Mouse (Mus musculus) layer of hippocampus, adult 11-12 months (tissue): ENCODE measurements around the gene Prss40.
"Not testable (repeated sequence)": the region's sequence is repeated elsewhere in the genome, so short reads cannot be mapped to it uniquely, and the experiment has no call there.

Experiments
- DNase-seq: peaks from one replicate; pipeline ENCODE4 v3.0.0; 2022; ENCODE audit warnings: low spot score

Prss40 gene

DNA sequence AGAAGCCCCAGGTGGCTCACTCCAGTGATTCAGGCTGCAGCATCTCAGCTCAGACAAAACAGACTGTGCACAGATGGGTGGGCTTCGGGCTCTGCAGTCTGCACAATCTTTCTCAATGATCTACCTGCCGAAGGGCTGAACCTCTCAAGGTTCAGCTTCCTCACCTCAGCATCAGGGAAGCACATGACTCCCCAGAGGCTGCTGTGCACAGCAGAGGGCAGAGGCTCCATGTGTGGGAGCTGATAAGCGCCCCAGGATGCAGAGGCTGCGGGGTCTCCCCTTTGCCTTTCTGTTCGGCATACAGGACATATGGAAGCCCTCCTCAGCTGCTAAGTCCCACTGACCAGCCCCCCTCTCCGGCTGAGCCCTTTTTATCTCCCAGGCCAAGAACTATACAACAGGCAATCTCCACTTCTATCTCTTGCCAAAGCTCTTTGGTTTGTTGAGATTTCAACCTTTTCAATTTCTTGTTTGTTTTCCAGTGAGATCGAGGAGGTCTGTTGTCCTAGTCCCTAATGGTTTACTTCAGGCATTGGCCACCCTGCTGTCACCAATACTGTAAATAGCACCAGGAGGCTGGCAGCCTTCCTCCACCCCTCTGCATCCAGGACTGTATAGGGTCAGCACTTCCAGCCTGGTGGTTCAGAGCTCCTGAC lies 25.6 kb downstream of the Prss40 start, which contains the start of gene Cfc1:
Gene Cfc1, plus strand, starts transcription at position 606 of the 656 bp plus-strand sequence.
- not testable (repeated sequence) for DNase-seq

DNA sequence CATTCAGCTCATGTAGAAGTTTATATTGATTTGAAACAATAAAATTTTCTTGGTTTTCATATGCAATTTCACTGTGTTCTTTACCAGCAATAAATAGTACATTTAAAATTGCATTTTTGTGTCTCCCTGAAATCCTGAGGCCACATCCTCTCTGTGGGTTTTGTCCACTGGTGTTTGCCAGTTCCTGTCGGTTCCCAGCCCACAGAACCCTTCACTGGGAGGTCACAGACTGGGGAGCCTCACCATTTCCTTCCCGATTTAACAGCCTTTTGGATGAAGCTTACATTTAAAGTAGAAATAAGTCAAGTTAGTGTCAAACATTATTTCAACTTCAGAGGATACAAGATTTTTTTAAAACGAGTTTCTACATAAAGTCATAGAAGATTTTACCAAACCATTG lies 26.2 kb downstream of the Prss40 start:
- not testable (repeated sequence) for DNase-seq

DNA sequence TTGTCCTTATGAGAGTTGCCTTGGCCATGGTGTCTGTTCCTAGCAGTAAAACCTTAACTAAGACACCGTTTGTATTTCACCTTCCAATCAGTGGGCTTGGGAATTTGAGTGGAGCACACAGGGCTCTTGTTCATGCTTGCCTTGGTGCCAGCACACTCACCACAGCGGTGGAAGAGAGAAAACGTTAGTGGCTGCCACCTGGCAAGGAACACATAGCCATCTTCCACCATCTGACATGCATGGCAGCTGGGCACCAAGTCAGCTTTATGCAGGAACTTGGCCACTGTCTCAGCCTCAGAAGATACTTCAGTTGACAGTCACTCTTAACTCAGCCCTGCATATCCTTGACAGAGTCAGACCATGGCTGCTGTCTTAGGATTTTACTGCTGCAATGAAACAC lies 37.1 kb downstream of the Prss40 start:
- DNase-seq, result no peak

DNA sequence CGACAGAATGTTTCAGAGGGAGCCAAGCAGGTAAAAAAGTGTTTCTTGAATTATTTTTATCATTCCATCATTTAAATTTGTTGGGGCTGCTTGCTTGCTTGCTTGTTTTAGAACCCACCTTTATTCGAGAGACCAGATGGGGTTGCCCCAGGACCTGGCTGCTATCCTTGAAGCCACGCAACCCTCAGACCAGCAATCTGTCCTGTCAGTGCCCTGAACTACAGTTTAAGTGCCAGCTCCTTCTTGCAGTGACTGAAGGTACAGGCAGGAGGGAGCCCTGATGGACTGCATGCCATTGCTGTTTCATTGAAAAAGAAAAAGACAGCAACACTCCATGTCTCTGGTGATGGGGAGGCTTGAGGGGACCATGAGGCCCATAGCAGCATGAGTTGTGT lies 37.9 kb downstream of the Prss40 start:
- DNase-seq, result no peak

DNA sequence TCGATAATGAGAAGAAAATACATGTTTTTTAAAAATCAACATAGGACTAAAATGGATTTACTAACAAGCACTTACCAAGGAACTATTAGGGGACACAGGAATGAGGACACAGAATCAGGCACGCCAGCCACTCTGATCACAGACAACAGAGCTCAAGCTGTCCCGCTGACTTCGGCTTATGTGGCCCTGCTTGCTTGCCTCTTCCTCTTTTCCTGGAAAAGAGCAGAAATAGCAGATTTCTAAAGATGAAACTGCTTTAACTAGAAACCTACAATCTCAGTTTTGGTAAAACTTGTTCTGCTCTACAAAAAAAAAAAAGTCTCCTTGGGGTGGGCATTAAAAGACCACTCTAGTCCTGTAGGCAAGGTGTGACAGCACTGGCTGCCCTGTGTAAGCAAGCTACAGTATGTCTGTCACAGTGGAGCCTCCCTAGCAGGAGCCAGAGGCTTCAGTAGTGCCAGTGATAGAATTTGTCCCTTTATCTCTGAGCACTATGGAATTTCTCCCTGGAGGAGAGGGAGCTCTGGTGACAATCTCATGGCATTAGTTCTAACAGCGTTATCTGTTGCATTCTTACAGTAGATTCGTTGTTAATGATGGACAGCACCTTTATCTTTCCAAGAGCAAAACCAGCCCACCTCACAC lies 38.4 kb downstream of the Prss40 start:
- DNase-seq, result no peak

DNA sequence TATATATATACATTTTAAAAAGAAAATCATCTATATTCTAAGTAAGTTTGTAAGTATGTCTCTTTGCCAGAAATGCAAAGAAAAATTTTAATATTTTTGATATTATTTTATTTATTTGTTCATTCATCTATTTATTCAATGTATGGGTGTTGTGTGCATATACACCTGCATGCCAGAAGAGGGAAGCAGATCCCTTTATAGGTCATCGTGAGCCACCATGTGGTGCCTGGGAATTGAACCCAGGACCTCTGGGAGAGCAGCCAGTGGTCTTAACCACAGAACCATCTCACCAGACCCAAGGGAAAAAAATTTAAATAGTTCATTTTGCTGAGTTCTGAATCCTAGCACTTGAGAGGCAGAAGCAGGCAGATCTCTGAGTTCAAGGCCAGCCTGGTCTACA lies 42.5 kb downstream of the Prss40 start:
- DNase-seq, result no peak

DNA sequence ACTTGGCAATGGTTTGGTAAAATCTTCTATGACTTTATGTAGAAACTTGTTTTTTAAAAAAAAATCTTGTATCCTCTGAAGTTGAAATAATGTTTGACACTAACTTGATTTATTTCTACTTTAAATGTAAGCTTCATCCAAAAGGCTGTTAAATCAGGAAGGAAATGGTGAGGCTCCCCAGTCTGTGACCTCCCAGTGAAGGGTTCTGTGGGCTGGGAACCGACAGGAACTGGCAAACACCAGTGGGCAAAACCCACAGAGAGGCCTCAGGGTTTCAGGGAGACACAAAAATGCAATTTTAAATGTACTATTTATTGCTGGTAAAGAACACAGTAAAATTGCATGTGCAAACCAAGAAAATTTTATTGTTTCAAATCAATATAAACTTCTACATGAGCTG lies 42.9 kb downstream of the Prss40 start:
- not testable (repeated sequence) for DNase-seq

DNA sequence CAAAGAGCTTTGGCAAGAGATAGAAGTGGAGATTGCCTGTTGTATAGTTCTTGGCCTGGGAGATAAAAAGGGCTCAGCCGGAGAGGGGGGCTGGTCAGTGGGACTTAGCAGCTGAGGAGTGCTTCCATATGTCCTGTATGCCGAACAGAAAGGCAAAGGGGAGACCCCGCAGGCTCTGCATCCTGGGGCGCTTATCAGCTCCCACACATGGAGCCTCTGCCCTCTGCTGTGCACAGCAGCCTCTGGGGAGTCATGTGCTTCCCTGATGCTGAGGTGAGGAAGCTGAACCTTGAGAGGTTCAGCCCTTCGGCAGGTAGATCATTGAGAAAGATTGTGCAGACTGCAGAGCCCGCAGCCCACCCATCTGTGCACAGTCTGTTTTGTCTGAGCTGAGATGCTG lies 43.4 kb downstream of the Prss40 start:
- DNase-seq, result not testable (repeated sequence)

DNA sequence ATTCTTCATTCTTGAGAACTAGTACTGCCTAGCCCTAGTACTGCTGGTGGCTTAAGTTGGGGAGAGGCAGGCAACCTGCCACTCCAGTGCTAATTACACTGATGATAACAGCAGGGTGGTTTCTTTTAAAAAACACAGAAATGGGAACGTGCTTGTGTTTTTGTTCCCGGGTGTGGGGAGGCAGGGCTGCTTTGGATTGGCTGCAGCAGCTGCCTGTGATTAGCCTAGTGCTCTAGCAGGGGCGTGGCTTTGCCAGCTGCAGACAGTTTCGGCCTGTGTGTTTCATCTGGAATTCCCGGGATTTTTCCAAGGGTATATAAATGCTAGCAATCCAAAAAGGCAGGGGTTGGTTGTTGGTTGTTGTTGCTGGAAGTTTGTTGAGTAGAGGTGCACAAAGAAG lies 44.1 kb downstream of the Prss40 start:
- DNase-seq, result no peak

DNA sequence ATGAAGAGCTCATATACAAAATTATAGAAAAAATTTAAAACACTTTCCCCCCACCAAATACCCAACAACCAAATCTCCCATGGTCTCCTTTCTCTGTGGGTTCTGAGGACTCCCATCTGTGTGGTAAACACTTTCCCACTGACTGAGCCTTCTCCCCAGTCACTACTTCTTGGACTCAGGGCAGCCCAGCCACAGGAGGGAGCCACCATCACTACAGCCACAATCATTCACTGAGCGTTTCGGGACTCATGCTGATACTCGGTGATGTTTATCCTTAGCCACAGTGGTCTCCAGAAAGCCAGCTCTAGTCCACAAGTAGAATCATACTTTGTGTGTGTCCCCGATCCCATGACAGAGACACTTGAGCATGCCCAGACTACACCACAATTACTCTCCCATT lies 47.7 kb downstream of the Prss40 start:
- DNase-seq, result no peak

DNA sequence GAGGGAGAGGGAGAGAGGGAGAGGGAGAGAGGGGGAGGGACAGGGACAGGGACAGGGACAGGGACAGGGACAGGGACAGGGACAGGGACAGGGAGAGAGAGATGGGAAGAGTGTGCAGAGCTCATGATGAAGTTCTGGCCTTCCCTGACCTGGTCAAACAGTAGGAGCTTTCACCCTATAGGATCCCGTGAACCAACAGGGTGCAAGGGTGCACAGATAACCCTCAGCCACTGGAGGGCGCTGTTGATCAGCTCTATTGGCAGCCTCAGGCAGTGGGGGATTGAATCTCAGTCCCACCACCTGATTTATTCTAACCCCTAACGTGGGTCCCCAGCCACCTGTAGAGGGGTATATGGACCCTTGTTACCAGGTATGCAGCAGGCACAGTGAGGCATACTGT lies 49.7 kb downstream of the Prss40 start:
- peak; percentile 46 for DNase-seq

DNA sequence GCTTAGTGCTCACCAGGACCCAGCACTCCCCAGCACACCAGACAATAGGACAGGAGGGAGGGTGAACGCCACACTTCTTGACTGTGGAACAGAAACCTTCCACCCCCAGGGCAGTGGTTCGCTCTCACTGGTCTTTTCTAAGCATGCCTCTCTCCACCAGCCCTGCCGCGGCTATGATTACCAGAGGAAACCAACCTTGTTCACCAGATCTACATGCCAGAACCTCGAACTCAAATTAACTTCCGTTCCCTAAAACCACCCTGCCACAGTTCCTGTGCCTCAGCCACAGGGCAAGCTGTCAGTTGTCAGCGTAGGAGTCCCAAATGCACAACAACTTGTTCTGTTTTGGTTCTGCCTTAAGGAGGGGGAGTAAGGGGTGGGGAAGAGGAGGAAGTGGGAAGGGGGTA lies 50.2 kb downstream of the Prss40 start:
- DNase-seq, result peak; percentile 9

DNA sequence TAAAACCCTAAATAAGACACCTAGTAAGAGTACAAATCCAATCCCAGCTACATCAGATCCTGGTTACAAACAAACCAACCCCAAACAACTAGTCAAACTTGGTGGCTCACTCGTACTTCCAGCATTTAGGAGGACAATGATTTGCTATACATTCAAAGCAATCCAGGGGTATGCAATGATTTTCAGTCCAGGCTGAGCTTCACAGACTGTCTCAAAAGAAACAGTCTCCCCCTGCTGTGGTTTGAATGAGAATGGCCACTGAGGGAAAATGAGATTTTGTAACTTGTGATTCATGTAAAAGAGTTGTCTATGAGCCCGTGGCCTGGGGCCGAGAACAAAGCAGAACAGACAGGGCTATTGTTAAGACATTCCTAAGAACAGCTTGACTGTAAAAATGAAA lies 52.8 kb downstream of the Prss40 start:
- no peak for DNase-seq

DNA sequence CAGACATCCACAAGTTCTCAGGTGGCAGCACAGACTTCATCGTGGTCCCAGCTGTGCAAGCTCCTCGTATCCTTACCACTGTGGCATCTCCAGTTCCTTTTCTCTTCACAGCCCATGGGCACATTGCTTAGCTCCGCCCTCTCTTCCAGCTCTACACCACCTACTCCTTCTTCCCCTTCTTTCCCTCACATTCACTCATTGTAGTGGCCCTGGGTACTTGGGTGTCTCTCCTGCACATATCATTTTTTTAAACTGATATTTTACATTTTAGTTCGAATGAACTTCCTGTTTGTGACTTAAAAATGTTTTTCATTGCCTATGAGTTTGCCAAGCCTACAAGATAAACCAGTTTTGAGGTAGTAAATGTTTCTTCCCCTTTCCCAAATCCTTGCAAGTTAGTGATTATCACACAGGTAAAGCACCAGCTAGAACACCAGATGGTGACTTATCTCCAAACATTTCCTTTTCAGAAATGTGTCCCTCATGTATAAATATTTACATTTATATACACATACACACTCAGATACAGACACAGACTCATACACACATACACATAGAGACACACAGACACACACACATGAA lies 54.7 kb downstream of the Prss40 start:
- DNase-seq, result no peak

DNA sequence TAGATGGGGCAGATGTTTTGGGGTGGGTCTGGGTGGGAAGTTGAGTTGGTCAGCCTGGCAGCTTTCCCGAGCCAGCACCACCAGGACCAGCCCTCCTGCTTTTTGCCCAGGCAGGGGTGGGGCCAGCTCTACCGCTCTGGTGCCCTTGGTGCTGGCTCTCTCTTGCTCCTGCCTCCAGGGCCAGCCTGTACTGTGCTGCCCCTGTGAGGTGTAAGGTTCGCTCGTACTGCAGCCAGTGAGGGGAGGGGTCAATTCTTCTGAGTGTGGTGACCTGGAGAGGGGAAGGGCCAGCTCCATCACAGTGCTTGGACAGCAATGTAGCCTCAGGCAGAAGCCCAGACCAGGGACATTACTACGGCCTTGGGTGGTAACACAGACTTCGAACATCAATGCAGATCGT lies 55.4 kb downstream of the Prss40 start:
- no peak for DNase-seq

DNA sequence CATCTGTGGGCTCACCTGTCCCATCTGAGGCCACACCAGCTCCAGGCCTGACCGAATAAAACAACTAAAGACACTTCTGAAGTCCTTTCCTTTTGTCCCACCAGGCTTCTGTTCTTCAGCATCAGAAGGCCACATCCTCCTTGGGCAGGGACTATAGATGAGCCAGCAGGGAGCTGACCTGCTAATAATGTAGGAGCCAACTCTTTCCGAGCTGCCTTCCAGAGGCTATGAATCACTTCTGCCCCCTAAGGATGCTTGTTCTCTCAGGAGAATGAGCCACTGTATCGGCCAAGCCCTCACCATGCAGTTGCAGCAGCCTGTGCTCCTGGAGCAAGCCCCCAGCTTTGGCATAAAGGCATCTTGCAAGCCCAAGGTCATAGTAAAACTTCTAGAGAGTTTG lies 57.8 kb downstream of the Prss40 start:
- no peak for DNase-seq
